Mouse (Mus musculus) 3134 (cell line): ENCODE results near the gene Gm3239.
"Not testable (repeated sequence)": the region's sequence is repeated elsewhere in the genome, so short reads cannot be mapped to it uniquely, and the experiment has no call there.

ENCODE experiments used
- DNase-seq: peaks from one replicate; pipeline ENCODE4 v3.0.0-alpha.2; 2011; ENCODE audit warnings: low spot score; ENCODE audit not compliant: insufficient read length; ENCODE audit errors: extremely low read depth

Gm3239 gene

GRCm38 (mm10) chr14:4663892-4664291, at the start of gene Gm3239:
Gene Gm3239 (plus strand): TSS chr14:4664192.
- DNase-seq = not testable (repeated sequence)

- not testable (repeated sequence) for DNase-seq
These were observed 31.9 kb upstream of the Gm3239 start, which contains the start of gene Gm8159 for GRCm38 (mm10) chr14:4632052-4632451. Gene Gm8159 (plus strand): TSS chr14:4632352.

- DNase-seq = not testable (repeated sequence)
These were observed 14.7 kb upstream of the Gm3239 start for GRCm38 (mm10) chr14:4649309-4649708.

- not testable (repeated sequence) for DNase-seq
These were observed 13.7 kb upstream of the Gm3239 start for GRCm38 (mm10) chr14:4650324-4650723.

- not testable (repeated sequence) for DNase-seq
These were observed 44.9 kb downstream of the Gm3239 start, which contains the start of gene Gm7876 for GRCm38 (mm10) chr14:4708938-4709337. Gene Gm7876 (plus strand): TSS chr14:4709238.
